Mouse (Mus musculus) frontal cortex, postnatal 36 days (tissue): ENCODE data around the gene Ldlrad2.
"Not testable (repeated sequence)": the region's sequence is repeated elsewhere in the genome, so short reads cannot be mapped to it uniquely, and the experiment has no call there.

Source experiments
- DNase-seq, 2 experiments: peaks; one replicate each; pipeline ENCODE4 v3.0.0; 2022; ENCODE audit warnings: low spot score in 2 of 2

The Ldlrad2 gene

GRCm38 (mm10) chr4:137574469-137574868, at the start of gene Ldlrad2:
TSS of gene Ldlrad2 (minus strand) at chr4:137574569.
- no peak for DNase-seq

DNA sequence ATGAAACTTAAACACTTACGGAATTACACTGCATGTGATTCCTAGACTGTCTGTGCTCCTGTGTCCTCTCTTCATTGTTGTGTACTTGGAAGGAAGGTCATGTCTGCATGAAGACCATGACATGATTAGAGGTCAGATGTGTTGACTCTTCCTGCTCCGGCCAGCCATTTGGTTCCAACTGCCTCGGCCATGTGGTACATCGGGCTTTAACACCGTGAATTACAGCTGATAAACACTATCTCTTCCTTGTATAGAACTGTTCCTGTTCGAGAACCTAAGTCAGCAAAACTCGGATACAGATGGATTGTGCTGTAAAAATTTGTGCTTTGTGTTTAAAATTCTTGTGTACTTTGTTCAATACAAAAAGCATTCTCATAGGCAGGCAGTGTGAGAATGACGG, 48.5 kb upstream of the Ldlrad2 start:
- DNase-seq = no peak

DNA sequence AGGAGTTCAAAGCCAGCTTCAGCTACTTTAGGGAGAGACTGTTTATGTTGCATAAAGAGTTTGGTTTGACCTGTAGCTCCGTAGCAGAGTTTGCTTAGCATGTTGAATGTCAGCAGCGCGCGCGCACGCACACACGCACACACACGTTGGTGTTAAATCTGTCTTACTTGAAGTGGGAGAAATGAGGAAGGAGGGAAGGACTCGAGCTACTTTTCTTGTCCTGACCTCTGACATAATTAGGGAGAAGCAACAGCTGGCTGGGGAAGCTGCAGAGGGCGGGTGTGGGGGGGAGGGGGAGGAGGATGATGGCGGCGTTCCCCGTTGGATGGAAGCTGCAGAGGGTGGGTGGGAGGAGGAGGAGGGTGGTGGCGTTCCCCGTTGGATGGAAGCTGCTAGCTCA, 35.9 kb upstream of the Ldlrad2 start:
- no peak for DNase-seq

DNA sequence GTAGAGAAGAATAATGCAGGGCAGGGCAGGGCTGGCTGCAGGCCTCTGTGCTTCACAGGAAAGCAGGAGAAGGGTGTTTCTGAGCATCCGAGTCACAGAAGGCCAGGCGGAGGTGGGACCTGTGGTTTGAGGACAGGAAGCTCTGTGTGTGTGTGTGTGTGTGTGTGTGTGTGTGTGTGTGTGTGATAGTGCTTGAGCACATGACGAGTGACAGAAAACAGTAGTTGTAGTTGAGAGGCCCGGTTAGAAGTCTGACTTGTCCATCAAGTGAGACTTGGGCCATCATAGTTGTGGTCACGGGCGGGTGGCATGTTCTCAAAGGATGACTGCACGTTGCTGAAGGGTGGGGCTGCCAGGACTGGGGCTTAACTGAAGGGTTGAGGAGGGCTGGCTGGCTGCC, 35.3 kb upstream of the Ldlrad2 start:
- DNase-seq = no peak

GRCm38 (mm10) chr4:137609281-137609680, 34.9 kb upstream of the Ldlrad2 start:
- no peak for DNase-seq

DNA sequence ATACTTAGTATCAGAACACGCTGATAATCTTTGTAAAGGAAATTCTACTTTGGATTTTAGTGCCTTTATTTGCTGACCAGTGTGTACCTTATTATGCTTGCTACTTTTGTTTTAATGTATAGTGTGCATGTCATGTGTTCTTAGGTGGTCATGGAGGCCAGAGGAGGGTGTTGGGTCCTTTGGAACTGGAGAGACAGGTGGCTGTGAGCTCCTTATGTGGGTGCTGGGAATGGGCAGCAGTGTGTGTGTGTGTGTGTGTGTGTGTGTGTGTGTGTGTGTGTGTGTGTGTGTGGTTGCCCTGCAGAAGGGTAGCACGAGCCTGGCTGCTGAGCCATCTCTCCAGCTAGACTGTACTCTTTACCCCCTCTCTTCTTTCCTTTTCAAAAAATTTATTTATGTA, 32.7 kb upstream of the Ldlrad2 start:
- DNase-seq = no peak

GRCm38 (mm10) chr4:137603449-137604171, 29.2 kb upstream of the Ldlrad2 start:
- no peak for DNase-seq

GRCm38 (mm10) chr4:137598577-137598976, 24.2 kb upstream of the Ldlrad2 start:
- DNase-seq = no peak

- no peak for DNase-seq
Measured at GRCm38 (mm10) chr4:137597098-137597630, 22.8 kb upstream of the Ldlrad2 start.

- DNase-seq = peak in 1 of 2 experiments; percentile 60
Measured at GRCm38 (mm10) chr4:137594496-137595270, 20.3 kb upstream of the Ldlrad2 start.

- peak; percentile 99 to 100 for DNase-seq
Measured at GRCm38 (mm10) chr4:137593601-137594495, 19.5 kb upstream of the Ldlrad2 start, which contains the start of gene Usp48. TSS of gene Usp48 (plus strand) at chr4:137593755.

DNA sequence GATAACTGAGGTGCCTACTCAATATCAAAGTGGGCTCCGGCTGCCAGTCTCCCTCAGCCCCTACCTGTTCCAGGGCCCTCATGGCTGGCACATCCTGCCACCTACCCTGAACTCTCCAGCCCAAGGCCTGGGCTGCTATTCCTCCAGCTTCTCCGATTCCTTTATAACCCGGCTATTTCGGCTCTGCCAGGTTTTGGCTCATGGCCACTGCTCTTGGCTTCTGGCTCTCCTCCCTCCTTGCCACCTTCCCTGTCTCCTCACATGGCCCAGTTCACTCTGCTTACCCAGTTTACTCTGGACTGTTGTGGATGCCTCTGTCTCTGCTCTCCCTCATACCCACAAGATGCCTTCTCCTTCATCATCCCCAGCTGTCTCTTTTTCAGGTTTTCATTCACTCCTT, 16.6 kb upstream of the Ldlrad2 start:
- DNase-seq = no peak

- DNase-seq = no peak
Measured at GRCm38 (mm10) chr4:137589586-137589985, 15.2 kb upstream of the Ldlrad2 start.

DNA sequence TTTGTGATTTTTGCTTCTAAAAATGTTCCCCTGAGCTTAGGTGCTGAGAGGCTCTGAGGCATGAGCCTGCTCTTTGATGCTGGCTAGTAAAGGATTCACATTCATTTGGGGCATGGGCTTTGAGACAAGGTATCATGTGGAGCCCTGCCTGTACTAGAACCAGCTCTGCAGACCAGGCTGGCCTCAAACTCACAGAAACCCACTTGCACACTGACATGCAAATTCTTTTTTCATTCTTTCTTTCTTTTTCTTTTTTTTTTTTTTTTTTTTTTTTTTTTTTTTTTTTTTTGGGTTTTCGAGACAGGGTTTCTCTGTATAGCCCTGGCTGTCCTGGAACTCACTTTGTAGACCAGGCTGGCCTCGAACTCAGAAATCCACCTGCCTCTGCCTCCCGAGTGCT, 14.7 kb upstream of the Ldlrad2 start:
- not testable (repeated sequence) for DNase-seq

DNA sequence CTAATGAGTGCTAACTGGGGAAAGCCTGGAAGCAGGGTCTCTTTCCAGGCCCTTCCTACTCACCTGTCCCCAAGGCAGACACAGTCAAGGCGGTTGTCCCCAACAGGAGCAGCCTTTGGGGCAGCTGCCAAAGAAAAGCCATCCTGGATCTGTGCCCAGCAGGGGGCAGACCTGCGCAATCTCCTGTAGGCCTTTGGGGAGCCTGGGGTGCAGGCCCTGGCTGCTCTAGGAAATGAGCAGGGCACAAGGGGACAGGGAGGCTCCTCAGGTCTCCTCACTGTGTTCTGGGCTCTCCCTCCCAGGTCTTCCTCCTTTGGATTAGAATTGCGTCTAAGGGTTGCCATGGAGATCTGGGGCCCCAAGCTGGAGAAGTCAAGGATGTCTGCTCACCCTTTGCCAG, 7.4 kb upstream of the Ldlrad2 start:
- DNase-seq = no peak

DNA sequence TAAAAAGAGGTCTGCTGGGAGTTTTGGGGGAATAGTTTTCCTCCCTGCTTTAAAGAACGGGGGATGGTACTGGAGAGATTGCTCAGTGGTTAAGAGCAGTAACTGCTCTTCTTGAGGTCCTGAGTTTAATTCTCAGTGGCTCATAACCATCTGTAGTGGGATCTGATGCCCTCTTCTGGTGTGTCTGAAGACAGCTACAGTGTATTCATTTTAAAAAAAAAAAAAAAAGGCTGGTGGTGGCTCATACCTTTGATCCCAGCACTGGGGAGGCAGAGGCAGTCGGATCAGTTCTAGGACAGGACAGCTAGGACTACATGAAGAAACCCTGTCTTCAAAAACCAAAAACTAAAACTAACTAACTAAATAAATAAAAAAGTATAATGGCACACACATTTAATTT, 5.9 kb upstream of the Ldlrad2 start:
- DNase-seq = no peak

GRCm38 (mm10) chr4:137579789-137580188, 5.4 kb upstream of the Ldlrad2 start:
- DNase-seq = no peak

- DNase-seq = peak in 1 of 2 experiments; percentile 27
Measured at GRCm38 (mm10) chr4:137578181-137578845, 3.9 kb upstream of the Ldlrad2 start.

DNA sequence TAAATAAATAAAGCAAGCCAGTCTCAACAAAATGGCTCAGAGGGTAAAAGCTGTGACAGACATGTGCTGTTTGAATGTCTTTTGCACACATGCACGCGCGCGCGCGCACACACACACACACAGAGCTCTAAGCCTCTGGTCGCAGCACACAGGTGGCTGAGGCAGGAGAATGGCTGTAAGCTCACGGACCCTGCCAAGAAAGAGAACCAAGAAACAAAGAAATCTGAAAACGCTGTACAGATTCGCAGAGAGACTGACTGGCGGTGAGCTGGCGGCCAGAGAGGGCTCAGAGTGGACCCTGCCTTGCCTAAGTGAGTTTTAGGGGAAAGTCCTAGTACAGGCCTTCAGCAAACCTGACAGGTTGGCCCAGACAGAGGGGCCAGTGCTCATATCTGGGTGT, 3.1 kb upstream of the Ldlrad2 start:
- no peak for DNase-seq

DNA sequence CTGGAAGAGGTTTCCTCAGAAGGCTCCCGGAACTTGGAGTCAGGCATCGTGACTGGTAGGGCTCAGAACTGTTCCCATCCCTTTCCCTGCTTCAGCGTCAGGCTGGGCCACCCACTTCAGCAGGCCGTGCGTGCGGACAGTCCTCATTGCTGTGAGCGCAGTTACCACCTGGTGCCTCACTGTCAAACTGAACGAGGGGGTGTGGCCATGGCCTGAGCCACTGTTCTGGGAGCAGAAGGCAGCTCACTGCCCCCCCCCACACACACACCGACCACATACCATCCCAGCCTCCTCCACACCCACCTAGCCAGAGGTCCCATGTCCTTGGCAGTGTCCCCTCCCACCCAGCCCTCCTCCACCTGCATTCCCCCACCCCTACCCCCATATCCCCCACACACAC, 4.5 kb downstream of the Ldlrad2 start:
- no peak for DNase-seq

DNA sequence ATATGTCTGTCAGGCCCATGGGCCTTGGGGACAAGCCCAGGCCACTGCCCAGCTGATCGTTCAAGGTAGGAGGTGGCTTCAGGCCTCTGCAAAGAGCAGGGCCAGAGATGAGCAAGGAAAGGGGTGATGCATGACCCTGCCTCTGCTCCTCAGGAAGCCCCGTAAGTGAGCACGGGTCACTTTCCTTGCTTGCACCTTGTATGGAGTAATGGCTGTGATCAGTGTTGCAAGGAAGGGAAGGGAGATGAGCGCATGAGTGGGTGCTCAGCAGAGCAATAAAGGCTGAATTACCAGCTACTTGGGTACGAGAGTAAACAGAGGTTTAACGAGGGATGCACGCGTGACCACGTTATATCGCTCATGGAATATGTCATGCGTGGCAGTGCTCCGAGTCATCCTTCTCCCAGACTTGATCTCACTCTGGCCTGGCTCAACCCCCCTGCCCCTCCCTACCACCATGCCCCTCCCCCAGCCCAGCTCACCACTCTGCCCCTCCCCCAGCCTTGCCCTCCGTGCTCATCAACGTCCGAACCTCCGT, 17.6 kb downstream of the Ldlrad2 start:
- DNase-seq = no peak
